Mouse (Mus musculus) 3T3-L1 (cell line): ENCODE measurements at regions not wholly inside any gene's neighbourhood (a gene's known extent, or its start where the extent isn't known, plus 50 kb on each side); places are given as distances from the start of the nearest gene placed in this dataset.

Source experiments
- DNase-seq: peaks from one replicate; pipeline ENCODE4 v3.0.0-alpha.2; 2015; ENCODE audit warnings: low read depth, low spot score

DNA sequence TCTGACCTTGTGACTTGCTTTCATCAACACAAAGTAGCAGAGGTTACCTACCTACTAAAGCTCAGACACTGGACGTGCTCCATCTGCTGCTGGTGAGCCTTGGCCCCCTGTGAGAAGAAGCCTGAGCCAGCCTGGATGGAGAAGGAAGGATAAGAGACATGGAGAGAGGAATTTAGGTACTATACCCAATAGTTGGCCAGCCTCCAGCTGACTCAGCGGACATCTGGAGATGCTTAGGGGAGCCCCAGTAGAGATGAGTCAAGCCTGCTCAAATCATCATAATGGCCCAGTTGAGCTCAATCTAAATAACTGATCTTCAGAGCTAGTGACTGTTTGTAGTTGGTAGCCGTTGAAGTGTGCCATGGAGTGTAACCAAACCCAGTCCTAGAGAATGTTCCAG is 53.7 kb upstream of the Ripply2 start:
- DNase-seq, result peak; percentile 98

DNA sequence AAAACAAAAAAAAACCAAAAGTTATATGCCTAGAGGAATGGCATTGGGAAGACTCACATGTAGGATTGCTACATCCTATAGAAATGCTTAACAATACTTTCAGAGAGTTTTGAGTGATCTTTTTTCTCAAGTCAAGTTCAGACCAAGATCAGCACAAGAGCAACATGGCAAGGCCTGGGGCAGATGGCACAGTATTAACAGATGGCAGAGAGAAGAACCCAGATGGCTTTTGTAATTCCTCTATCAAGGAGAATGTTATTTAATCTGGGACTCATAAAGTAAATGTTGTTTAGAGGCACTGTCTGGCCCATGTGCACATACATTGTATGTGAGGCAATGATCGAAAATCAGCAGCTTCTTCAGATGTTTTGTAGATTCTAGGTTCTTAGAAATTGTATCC is 58.3 kb upstream of the Ripply2 start:
- no peak for DNase-seq

DNA sequence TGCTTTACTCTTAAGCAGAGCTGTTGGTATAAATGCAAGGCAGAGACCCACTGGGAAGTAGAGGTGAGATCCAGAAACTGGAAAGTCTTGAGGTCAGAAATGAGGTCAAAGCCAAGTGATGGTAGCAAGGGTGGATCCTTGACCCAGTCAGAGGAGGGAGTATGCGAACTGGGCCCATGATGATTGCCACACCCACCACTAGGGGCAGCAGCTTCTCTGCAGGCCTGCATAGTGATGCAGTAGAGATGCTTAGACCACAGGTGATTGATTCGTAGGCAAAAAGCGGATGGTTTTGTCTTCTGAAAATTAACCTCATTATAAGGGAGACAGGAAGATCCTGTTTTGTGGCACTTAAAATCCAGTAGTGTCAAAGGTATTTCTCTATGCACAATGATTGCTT is 59.6 kb upstream of the Ripply2 start:
- DNase-seq, result peak; percentile 23

DNA sequence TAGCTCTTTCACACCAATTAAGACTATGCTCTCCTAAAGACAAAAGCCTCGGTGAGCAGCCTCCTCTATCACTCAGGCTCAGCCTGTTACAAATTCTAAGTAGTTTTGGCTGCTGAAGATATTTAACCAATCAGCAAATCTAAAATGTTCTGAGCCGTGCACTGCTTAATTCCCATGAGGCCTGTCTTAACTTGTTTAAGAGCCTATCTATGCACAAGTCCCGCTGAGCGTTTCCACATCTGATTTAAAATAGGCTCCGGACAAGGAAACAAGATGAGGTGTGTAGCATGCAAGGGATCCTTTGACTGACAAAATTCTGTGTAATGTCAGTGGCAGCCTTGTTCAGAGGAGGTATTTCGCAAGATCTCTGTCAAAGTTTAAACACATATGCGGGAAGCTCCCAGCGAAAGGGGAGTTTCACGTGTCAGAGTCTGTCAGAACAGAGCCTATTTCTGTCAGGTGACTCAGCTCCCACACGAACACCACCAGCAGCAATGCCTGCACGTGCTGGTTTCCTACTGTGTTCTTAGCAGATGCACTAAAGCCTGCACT is 63.3 kb upstream of the Ripply2 start:
- peak; percentile 39 for DNase-seq

DNA sequence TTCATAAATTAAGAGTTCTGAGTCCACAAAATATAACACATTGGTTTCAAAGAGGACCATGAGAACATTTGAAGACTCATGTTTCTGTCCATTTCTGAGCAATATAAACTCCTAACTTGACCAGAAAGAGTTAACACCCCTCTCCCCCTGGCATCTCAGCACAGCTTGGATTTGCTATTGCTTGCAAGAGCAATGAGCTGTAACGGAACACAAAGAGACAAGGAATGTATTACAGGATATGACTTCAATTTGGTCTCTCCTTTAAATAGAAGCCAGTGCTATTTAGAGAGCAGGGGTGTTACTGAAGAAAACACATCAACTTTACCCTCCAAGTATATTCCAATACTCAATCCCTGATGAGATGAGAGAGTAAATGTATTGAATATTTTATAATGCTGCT is 65.5 kb upstream of the Ripply2 start:
- no peak for DNase-seq

DNA sequence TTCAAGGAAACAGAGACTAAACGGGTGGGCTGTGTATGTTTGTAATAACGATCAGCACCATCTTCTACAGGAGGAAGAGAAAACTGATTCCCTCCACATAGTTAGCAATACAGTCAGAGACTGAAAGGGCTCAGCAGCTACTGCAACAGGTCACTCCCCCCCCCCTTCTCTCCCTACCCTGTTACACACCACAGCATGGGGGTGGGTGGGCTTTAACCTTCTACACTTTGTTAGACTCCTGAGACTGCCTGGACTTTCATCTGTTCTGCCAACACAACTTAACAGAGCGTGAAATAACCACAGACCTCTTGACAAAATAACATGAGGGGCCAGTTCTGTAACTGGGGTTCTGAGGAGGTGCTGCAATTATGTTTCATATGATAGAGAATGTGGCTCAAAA is 50.7 kb upstream of the Snap91 start:
- no peak for DNase-seq
